Mouse (Mus musculus): ENCODE measurements around the gene Rbm28. TPM values are rescaled to one million over a fixed set of nuclear protein-coding genes. Genes with fewer than 3 reads are reported as not detected.

Rbm28 gene
- polyA plus RNA-seq, 1 experiment from 2014 or later = 8.5 TPM

Small RNA genes lying within 50 kb of the gene (microRNA-seq; reads per million reads assigned to microRNA genes)
- gene Gm24303 = not detected

Other genes starting within 250 kb of the Rbm28 start
- not detected in 2 replicates for gene Lep, start 104.8 kb downstream of the Rbm28 start, polyA plus RNA-seq (2015; fragmentation: Nextera tagmentation; extraction: Ambion mirVana)
- gene Prrt4, start 14.6 kb upstream of the Rbm28 start, polyA plus RNA-seq (2015; fragmentation: Nextera tagmentation; extraction: Ambion mirVana) = 0.02 and 0.06 TPM in 2 replicates
- gene Impdh1, start 51.4 kb upstream of the Rbm28 start, polyA plus RNA-seq (2015; fragmentation: Nextera tagmentation; extraction: Ambion mirVana) = 8.0 and 10.6 TPM in 2 replicates
- 23.4 and 25.0 TPM in 2 replicates for gene Hilpda, start 107.5 kb upstream of the Rbm28 start, polyA plus RNA-seq (2015; fragmentation: Nextera tagmentation; extraction: Ambion mirVana)
- gene Fam71f2, start 114.6 kb upstream of the Rbm28 start, polyA plus RNA-seq (2015; fragmentation: Nextera tagmentation; extraction: Ambion mirVana) = 0.12 and 0.16 TPM in 2 replicates
- gene Fam71f1, start 154.1 kb upstream of the Rbm28 start, polyA plus RNA-seq (2015; fragmentation: Nextera tagmentation; extraction: Ambion mirVana) = not detected in 2 replicates
- 100 and 106 TPM in 2 replicates for gene Calu, start 183.1 kb upstream of the Rbm28 start, polyA plus RNA-seq (2015; fragmentation: Nextera tagmentation; extraction: Ambion mirVana)
- 0.03 TPM in 1 of 2 replicates, not detected in the other for gene Opn1sw, start 223.5 kb upstream of the Rbm28 start, polyA plus RNA-seq (2015; fragmentation: Nextera tagmentation; extraction: Ambion mirVana)
- gene Ccdc136, start 231.3 kb upstream of the Rbm28 start, polyA plus RNA-seq (2015; fragmentation: Nextera tagmentation; extraction: Ambion mirVana) = 0.13 and 0.45 TPM in 2 replicates

Data from liver, embryonic 15.5 days (tissue).